Mouse (Mus musculus): ENCODE measurements at regions not wholly inside any gene's neighbourhood (a gene's known extent, or its start where the extent isn't known, plus 50 kb on each side); places are given as distances from the start of the nearest gene placed in this dataset.

DNA sequence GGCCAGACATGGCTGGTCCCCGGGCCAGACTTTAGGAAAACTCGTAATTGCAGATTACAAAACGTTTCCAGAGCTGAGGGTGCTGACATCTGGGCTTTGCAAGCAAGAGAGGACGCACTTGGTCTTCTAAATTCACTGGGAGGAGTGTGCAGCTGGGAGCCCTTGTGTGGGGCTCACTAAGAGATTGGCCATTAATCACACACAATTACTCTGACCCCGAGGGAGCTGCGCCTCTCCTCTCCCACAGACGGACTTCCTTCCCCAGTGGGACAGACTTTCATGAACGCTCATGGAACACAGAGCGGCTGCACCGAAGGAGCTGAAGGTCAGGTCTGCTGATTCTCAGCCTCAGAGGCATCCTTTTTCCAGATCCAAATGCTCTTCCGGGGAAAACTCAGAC lies 407.2 kb downstream of the Med13l start:
- DNase-seq (ENCODE audit: low spot score), result no peak

DNA sequence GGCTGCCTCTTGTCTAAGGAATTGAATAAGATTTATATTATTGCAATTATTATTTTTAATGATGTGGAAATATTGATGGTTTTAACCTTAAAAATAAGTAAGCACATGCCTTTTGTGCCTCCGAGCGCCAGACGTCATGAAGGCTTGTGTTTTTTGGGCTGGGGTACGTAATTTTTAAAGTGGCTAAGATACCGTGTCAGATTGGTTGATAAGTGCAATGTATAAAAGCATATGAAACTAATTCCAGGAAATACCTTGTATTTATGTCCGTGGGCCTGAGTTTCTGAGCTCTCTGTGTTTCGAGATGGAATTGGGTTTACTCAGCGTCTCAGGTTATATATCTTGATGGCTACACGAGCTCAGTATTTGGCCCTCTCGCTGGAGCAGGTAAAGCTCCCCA lies 414.7 kb downstream of the Med13l start:
- DNase-seq (ENCODE audit: low spot score), result no peak

DNA sequence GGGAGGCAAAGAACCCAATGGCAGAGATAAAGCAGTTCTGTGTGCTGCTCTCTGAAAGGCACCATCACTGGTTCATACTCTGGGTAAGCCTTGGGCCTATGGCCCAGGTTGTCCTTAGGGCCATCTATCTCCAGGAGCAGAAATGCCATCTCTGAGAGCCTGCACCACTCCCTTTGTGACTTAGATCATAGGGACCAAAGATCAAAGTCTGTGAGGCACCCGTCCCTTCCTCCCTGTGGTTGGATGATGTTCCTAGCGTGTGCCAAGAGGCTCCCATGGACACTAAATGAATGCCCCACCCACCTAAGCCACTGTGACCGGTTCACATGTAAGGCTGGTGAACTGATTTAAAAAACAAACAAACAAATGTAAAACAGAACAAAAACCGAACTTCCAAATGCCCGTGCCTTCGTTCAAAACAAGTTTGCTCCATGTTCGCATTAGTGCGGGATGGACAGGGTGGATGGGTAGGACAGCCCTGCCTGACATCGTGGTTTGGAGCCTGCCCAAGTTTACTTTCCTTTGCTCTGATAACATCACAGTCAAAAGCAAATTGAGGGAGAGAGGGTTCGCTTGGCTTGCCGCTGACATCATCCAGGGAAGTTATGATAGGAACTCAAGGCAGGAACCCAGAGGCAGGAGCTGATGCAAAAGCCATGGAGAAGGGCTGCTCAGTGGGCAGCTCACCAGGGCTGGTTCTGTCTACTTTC lies 418.6 kb downstream of the Med13l start:
- no peak for DNase-seq (ENCODE audit: low spot score)

DNA sequence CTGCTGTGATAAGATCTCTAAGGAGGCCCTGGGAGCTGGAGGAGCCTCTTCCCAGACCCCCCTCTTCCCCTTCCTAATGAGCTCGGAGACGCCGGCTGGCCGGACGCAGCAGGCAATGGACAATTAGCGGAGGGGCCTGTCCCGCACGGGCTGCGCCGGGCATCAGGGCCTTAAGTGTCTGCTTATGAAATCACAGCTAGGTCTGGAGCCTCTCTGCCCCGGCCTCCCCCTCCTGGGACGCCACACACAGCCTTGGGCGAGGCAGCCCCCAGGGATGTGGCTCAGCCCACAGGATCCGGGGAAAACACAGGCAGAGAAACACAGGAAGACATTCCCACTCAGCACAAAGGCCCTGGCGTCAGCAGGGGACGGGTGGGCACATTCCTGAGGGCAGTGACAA lies 420.6 kb downstream of the Med13l start:
- no peak for DNase-seq (ENCODE audit: low spot score)

DNA sequence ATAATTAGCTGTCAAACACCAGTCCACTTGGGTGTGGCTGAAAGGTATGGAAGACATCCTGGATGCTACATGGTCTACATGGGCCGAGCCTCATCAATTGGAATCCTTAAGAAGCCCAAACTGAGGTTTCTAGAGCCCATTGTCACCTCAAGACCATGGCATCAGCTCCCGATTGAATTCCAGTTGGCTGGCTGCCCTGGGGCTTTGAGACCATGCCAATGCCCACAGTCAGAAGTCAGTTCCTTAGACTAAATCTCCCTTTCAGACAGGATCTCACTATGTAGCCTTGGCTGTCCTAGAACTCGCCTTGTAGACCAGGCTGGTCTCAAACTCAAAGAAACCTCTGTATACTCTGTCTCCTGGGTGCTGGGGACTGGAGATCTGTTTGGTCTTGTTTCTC lies 423.8 kb downstream of the Med13l start:
- DNase-seq (ENCODE audit: low spot score), result no peak

DNA sequence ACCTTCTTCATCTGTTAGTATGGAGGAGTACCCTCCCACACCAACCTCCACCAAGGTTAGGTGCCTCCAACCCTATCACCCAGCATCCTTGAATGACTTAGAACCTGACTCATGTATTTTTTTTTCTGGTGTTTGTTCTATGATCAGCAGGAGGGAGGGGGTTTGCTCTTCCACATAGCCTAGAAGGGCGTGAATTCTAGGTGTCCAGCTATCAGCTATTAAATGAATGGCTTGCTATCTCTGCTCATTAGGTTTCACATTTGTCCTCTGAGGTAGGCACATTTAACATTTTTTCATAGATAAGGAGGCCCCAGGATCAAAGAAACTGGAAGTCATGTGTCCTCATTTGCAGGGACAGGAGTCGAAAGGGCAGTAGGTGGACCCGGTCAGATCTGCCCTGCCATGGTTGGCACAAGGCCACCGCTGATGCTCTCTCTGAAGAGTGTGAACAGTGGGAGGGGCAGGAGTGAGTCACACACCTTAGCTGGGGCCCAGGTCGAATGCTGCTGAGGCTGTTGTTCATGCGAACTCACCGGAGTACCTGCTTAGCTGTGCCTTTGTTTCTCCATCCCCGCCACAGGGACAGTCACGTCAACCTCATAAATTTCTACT lies 424.4 kb downstream of the Med13l start:
- DNase-seq (ENCODE audit: low spot score), result no peak

DNA sequence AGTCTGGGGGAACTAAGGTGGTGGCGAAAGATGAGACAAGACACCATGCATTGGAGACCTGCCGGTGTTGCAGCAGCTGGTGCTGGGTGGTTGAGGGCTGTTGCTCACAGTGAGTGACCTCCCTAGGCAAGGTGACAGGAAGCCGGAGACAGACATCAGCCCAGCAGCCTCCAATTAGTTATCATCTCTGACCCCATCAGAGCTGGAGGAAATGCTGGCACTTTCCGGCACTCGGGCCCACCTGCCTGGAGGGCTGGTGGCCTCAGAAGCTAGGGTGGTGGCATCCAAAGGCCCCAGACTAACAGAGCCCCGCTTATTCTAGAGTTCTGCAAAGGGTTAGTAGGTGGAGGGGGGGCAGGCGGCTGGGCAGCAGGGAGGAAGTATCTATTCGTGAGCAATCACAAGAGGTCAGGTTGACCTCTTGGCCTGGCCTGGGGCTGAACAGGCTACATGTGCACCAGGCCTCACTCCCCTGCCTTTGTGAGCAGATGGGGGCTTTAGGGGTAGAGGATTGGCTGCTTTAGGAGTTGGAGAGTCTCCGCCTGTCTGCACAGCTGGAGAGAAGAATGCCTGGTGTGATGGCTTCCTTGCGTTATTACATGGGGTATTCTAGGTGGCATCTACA lies 427.0 kb downstream of the Med13l start:
- DNase-seq (ENCODE audit: low spot score), result no peak

DNA sequence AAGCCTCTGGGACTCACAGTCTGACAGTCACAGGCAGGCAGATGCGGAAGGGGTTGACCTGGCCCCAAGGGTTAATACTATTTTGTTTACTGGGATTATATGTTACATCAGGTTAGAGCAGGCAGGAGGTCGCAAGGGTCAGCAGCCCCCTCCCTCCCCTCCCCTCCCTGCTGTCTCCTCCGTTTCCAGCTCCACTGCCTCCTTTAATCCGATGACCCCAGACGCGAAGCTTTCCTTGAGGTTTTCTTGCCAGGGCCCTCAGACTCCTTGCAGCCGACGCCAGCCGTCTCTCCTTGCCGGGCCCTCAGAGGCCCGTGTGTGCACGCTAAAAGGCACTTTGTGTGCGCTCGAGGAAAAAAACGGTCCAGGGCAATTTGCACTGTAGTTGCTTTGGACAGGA lies 438.6 kb downstream of the Med13l start:
- no peak for DNase-seq (ENCODE audit: low spot score)

DNA sequence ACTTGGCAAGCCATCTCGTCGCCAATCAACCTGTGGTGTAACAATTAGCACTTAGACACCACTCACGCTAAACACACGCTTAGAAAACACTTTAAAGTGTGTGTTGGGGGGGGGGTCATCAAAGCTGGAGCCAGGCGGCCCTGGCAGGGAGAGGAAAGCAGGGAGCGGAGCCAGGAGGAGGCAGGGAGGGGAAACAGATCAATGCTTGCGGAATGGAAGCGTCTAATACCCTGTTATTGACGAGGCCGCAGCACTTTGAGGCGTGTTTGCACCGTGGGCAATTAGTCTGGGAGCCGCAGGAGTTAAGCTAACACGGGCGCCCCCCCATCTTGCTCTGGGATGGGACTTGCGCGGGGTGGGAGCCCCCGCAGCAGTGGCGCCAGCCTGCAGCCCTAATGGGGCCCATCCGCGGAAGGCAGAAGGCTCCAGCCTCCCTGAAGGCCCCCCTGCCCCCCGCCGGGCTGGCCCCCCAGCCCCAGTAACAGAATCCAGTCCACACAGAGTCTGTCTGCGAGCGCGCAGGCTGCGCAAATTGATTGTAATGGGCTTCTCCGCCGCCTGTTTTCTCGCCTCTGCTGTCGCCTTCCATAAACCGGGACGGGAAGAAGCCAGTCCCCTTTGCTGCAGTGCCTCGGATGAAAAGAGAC lies 445.5 kb downstream of the Med13l start:
- no peak for DNase-seq (ENCODE audit: low spot score)

DNA sequence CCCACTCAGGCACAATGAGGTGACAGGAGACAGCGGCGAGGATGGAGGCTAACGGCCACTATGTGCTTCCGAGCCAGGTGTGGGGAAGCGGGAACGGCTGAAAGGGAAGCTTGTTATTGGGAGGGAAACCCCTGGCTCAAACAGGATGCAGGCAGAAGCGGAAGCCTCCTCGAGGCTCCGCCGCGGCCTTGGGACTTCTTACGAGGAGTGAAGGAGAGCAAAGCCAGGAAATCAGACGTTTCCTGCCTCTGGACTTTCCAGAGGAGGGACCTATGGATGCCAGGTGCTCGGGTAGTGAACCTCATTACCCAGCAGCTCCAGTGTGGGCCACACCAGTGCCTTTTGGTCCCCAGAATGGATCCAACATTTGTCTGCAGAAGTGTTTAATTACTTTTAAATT lies 449.6 kb downstream of the Med13l start:
- no peak for DNase-seq (ENCODE audit: low spot score)

DNA sequence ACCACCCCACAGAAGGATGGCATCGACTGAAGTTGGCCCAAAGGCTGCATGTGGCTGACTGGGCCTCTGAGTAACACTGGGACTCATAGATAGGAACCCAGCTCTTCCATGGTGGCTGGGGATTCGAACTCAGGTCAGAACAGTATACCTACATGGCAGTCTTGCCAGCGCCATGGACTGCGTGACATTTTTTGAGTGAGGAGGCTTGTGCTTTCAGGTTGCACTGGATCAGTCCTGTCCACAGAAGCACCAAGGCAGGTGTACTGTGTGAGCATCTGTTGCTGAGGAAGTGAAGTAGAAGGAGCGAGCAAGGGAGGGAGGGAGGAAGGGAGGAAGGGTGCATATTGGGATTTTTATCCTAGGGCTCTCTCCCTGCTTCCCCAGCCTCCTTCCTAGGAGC lies 454.7 kb downstream of the Med13l start:
- no peak for DNase-seq (ENCODE audit: low spot score)

DNA sequence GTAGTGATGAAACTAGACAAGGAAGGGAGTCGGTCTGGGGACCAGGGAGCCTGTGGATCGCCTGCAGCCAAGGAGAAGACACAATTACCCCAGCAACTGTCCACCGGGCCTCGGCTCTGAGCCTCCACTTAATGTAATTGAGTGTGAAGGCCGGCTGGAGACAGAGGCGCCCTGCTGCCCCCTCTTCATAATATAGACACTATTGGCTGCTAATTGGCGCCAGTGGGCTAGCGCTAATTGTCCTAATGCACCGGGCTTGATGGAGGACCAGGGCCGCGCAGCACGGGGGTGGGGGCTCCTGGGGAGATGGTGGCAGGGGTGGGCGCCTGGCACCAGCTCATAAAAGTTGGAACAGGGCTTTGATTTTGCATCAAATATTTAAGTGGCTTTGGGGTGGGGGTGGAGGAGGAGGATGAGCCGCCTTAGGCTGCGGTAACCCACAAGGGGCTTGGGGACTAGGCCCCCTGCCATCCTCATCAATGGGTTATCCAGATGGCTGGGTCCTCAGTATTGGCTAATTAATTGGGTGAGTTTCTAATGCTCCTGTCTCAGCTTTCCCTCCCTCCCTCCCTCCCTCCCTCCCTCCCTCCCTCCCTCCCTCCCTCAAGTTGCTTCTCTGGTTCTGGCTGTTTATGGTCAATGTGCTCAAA lies 455.3 kb downstream of the Med13l start:
- DNase-seq (ENCODE audit: low spot score), result no peak

DNA sequence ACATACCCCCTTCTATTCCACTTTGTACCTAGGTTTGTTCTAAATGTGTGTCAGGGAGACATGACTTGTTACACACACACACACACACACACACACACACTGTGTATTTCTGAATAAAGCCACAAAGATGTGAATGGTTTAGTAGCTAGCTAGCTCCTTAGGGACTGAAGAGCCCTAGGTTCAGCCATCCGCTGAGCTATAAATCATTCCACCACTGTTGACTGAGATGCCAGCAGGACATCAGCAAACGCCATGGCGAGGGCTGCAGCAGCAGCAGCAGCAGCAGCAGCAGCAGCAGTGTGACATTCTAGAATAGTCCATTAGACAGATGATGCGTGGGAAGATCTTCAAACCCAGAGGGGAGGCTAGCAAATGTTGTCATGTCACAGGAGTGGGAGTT lies 455.9 kb downstream of the Med13l start:
- DNase-seq (ENCODE audit: low spot score), result no peak

DNA sequence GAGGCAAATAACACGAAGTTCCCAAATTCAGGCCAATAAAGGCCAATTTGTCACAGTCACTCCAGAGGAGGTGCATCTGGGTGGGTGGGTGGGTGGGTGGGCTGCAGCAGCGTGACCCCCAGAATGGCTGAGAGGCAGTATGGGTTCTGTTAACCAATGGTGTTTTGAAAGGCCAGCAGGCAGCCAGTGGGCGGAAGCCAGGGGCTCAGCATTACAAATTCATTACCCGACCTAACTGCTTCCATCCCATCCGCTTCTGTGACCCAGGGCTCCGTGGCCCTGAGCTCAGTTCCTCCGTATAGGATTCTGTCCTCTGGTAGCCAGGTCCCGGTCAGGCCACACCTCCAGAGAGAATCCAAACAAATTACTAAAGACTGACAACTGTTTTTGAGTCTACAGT lies 463.5 kb downstream of the Med13l start:
- DNase-seq (ENCODE audit: low spot score), result no peak

DNA sequence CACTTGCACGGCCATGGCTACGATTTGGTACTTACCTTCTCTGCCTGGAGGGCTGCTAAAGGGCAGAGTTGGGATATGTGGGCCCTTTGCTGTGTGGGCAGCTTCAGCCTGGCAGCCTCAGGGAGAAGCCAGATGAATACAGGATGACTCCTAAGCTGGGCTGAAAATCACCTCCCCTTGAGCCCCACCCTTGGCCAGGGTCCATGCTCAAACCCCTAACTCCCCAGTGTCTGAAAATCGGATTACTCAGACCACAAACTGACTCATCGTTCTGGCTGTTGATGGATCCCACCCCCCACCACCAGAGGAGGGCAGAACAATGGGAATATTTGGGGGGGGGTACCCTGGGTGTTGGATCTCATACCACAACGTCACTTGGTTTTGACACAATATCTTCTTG lies 471.6 kb downstream of the Med13l start:
- DNase-seq (ENCODE audit: low spot score), result no peak

DNA sequence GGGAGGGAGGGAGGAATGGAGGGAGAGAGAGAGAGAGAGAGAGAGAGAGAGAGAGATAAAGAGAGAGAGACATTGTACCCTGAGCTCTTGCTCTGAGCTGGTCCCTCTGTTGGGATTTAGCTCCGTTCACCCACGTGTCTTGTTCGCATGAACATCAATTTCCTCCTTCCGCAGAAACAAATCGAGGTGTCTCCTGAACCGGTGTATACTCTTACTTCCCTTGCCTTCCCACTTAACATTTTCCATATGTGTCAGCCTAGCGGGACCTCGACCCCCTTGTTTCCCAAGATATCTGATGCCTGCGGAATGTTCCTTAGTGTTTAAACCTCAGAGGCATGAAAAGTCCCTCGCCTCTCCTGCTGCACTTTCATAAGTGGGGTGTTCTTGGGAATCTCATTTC lies 484.1 kb downstream of the Med13l start:
- no peak for DNase-seq (ENCODE audit: low spot score)

DNA sequence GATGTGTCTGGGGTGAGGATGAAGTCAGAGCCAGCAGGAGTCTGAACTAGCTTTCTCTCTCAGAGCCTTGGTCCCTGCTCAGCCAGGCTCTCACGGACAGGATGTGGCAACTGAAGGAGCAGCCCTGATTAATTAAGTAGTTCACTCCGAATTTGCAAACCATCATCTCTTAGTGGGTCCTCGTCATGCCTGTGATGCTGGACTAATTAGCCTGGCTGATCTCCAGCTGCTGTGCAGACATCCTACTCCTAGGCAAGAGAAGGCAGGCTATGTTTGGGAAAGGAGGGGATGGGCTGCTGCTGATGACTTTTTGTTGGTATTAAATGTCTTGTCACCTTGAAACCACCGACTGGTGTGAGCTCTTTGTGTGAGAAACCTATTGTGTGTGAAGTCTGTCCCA lies 487.1 kb downstream of the Med13l start:
- no peak for DNase-seq (ENCODE audit: low spot score)

DNA sequence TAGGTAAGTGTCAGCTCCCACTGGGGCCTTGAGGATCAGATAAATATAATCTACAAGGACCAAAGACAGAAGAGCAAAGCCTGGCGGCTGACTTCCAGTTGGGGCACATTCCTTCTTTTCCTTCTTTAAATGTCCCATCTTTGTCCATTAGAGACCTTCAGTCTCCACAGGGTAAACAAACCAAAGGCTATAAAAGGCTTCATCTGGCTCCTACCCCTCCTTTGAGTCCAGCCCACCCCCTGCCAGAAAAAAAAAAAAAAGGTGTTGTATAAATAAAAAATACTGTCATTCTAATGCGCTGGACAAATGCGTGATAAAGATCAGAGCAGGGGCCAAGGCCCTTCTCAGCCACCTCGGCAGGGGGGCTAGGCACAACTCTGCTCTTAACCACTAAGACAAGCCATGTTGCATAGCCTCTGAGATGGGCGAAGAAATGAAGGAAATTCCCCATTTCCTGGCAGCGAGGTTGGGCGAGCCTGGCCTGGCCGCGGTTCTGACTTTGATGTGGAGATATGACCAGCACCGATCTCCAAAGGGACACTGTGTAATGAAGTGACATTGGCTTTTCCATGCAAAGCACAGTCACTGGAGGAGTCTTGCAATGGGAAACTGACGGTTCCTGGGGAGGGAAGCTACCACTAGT lies 492.0 kb downstream of the Med13l start:
- DNase-seq (ENCODE audit: low spot score), result no peak

DNA sequence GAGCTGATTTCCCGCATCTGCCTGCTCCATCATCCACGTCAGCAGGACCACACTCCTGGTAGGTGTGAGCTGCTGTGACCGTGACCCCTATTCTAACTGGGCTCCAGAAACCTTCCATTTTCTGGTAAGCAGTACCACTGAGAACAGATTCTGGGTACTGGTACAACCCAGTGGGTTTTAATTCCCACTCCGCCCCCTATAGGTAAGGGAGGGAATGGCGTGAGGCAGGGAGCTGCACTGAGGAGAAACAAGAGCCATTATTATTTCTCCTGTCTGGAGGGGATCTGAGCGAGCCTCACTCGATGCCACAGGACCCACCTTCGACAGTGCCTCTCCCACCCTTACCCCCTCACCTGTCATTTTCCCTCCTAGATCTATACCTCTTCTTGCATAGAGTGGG lies 493.3 kb downstream of the Med13l start:
- no peak for DNase-seq (ENCODE audit: low spot score)

DNA sequence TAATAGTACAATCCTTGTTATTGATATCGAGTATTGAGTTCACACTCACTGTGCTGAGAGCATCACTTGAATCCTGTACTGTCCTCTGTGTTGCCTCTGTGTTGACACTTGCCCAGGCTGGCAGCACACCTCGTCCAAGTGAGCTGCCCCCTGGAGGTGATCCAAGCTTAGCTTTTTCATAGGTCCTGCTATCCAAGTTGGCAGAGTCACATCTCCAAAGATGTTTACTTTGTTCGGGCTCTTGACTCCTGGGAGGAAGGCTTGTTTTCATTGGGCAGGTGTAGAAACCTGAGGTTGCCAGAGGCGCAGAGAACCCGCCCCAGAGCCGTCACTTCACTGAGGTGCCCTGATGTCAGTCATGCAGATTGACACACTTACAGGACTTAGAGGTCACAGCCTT lies 493.9 kb downstream of the Med13l start:
- no peak for DNase-seq (ENCODE audit: low spot score)

DNA sequence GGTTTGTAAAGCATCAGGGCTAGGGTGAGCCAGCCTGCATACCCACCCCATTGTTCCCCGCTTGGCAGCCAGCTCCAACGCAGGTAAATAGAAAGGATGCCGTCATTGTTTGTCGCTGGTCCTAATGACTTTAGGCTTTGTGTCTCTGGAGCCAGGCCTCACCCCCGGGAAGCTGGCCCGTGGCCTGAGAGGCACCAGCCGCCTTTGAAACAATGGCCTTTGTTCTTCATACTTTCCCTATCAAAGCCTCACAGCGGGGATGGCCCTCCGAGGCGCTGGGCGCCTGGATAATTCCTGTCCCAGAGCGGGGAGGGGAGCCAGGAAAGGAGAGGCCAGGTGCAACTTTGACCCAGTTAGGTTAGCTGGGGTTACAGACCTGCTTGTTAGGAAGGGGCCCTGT lies 495.0 kb downstream of the Med13l start:
- DNase-seq (ENCODE audit: low spot score), result no peak

DNA sequence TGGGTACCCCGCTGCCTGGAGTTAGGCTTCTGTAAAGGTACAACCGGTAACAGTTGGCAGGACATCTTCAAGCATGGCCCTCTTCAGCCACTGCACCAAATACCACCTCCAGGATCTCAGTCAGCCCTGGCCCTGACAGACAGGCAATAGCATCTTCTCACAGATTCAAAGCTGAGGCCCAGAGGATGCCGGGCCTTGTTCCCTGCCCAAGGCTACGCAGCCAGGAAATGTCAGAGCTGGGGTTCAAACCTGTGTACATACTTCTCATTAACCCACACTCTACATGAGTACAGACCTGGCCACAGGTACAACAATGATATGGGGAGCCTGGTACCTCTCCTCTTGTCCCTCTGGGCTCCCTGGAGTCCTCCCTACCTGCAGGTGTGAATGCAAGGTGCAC lies 497.3 kb downstream of the Med13l start:
- no peak for DNase-seq (ENCODE audit: low spot score)
